Mouse (Mus musculus) CH12.LX (cell line): ENCODE measurements around the gene Fxyd2. TPM values are rescaled to one million over a fixed set of nuclear protein-coding genes. Genes with fewer than 3 reads are reported as not detected.

Experiments
- DNase-seq: peaks from one replicate; pipeline ENCODE4 v3.0.0-alpha.2; 2013; ENCODE audit errors: extremely low read depth
- H3K27ac ChIP-seq: 2 replicates; pipeline ENCODE4 v1.5.1; 2012; ENCODE audit warnings: low read depth, mild to moderate bottlenecking, control low read depth, moderate library complexity; ENCODE audit not compliant: insufficient read depth
- H3K27me3 ChIP-seq: replicated peaks from 2 replicates; pipeline ENCODE3; 2012; ENCODE audit warnings: inconsistent platforms
- H3K36me3 ChIP-seq, 2 experiments: replicated peaks in 1 of 2; 2 replicates each; pipeline versions ENCODE3 to v1.6.1; 2012; ENCODE audit warnings: inconsistent platforms in 1 of 2, low read length in 1 of 2, mild to moderate bottlenecking in 1 of 2, mixed read lengths in 1 of 2, moderate library complexity in 1 of 2; ENCODE audit not compliant: control insufficient read depth in 1 of 2, insufficient read depth in 1 of 2
- H3K4me1 ChIP-seq, 2 experiments: 2 replicates each; pipeline ENCODE4 v1.6.1; 2012; ENCODE audit warnings: inconsistent platforms in 1 of 2, moderate library complexity in 1 of 2; ENCODE audit not compliant: insufficient read depth in 2 of 2, control insufficient read depth in 1 of 2
- H3K4me2 ChIP-seq: 2 replicates; pipeline ENCODE4 v1.6.1; 2012; ENCODE audit warnings: low read depth, mild to moderate bottlenecking, control low read depth; ENCODE audit not compliant: poor library complexity, insufficient read depth, severe bottlenecking
- H3K4me3 ChIP-seq, 3 experiments: fragments of 150-350 bp in 1 of 3; sonication (generic) in 1 of 3; replicated peaks in 1 of 3; 2 replicates each; pipeline versions ENCODE3 to v1.5.1; 2011 to 2012; ENCODE audit warnings: low read depth in 2 of 3, low read length in 2 of 3, mild to moderate bottlenecking in 2 of 3, moderate library complexity in 2 of 3, control low read depth in 1 of 3, improper control_type of control experiment in 1 of 3, inconsistent platforms in 1 of 3, mixed read lengths in 1 of 3; ENCODE audit not compliant: poor library complexity in 1 of 3
- H3K79me2 ChIP-seq: replicated peaks from 2 replicates; pipeline ENCODE4 v1.6.1; 2012; ENCODE audit warnings: mild to moderate bottlenecking, moderate library complexity; ENCODE audit not compliant: control insufficient read depth, poor library complexity, insufficient read depth, severe bottlenecking; ENCODE audit errors: extremely low read depth
- H3K9ac ChIP-seq: 2 replicates; pipeline ENCODE4 v1.6.1; 2012; ENCODE audit warnings: low read depth, mild to moderate bottlenecking, control low read depth, moderate library complexity; ENCODE audit not compliant: insufficient read depth
- H3K9me3 ChIP-seq: replicated peaks from 2 replicates; pipeline ENCODE3; 2012; ENCODE audit warnings: low read length, inconsistent platforms, mixed read lengths
- BHLHE40 ChIP-seq: IDR thresholded peaks from 2 replicates; pipeline ENCODE4 v1.6.1; 2011; ENCODE audit warnings: mild to moderate bottlenecking, low read depth, low read length, improper control_type of control experiment
- CHD1 ChIP-seq: IDR thresholded peaks from 2 replicates; pipeline ENCODE4 v1.6.1; 2012; ENCODE audit warnings: low read depth, low read length, improper control_type of control experiment, inconsistent platforms
- CHD2 ChIP-seq: IDR thresholded peaks from 2 replicates; pipeline ENCODE4 v1.6.1; 2011; ENCODE audit warnings: low read length, improper control_type of control experiment
- ETS1 ChIP-seq: conservative IDR thresholded peaks from 2 replicates; pipeline ENCODE4 v1.6.1; 2012; ENCODE audit warnings: low read depth, mild to moderate bottlenecking, inconsistent platforms, low read length, improper control_type of control experiment, moderate library complexity
- GABPA ChIP-seq: IDR thresholded peaks from 2 replicates; pipeline ENCODE4 v1.6.1; 2012; ENCODE audit warnings: low read depth, low read length, improper control_type of control experiment, inconsistent platforms; ENCODE audit not compliant: insufficient replicate concordance
- IRF4 ChIP-seq: IDR thresholded peaks from 2 replicates; pipeline ENCODE4 v1.6.1; 2014; ENCODE audit warnings: low read depth, mild to moderate bottlenecking, inconsistent platforms, low read length, improper control_type of control experiment
- JUND ChIP-seq: conservative IDR thresholded peaks from 2 replicates; pipeline ENCODE4 v1.6.1; 2011; ENCODE audit warnings: low read depth, low read length, improper control_type of control experiment
- KAT2A ChIP-seq: IDR thresholded peaks from 2 replicates; pipeline ENCODE4 v1.6.1; 2012; ENCODE audit warnings: low read length, improper control_type of control experiment, inconsistent platforms; ENCODE audit not compliant: insufficient replicate concordance
- MAFK ChIP-seq: IDR thresholded peaks from 2 replicates; pipeline ENCODE4 v1.6.1; 2011; ENCODE audit warnings: low read length, improper control_type of control experiment; ENCODE audit not compliant: insufficient replicate concordance
- MEF2A ChIP-seq: IDR thresholded peaks from 2 replicates; pipeline ENCODE4 v1.6.1; 2014; ENCODE audit warnings: low read depth, mild to moderate bottlenecking, inconsistent platforms, low read length, improper control_type of control experiment, borderline replicate concordance
- MXI1 ChIP-seq: IDR thresholded peaks from 2 replicates; pipeline ENCODE4 v1.6.1; 2011; ENCODE audit warnings: mild to moderate bottlenecking, low read depth, low read length, improper control_type of control experiment
- MYC ChIP-seq: IDR thresholded peaks from 2 replicates; pipeline ENCODE4 v1.6.1; 2011; ENCODE audit warnings: low read depth, mild to moderate bottlenecking, improper control_type of control experiment, low read length
- NELFE ChIP-seq: IDR thresholded peaks from 2 replicates; pipeline ENCODE4 v1.6.1; 2011; ENCODE audit warnings: low read depth, low read length, improper control_type of control experiment
- PAX5 ChIP-seq: IDR thresholded peaks from 2 replicates; pipeline ENCODE4 v1.6.1; 2012; ENCODE audit warnings: low read length, inconsistent platforms, mixed read lengths
- POLR2A ChIP-seq: IDR thresholded peaks from 2 replicates; pipeline ENCODE4 v1.6.1; 2011; ENCODE audit warnings: low read depth, mild to moderate bottlenecking, improper control_type of control experiment, low read length
- RAD21 ChIP-seq: IDR thresholded peaks from 2 replicates; pipeline ENCODE4 v1.6.1; 2011; ENCODE audit warnings: low read depth, mild to moderate bottlenecking, low read length, improper control_type of control experiment, moderate library complexity
- RCOR1 ChIP-seq: conservative IDR thresholded peaks from 2 replicates; pipeline ENCODE4 v1.6.1; 2012; ENCODE audit warnings: low read depth, mild to moderate bottlenecking, inconsistent platforms, low read length, improper control_type of control experiment
- TBP ChIP-seq: conservative IDR thresholded peaks from 2 replicates; pipeline ENCODE4 v1.6.1; 2011; ENCODE audit warnings: low read depth, low read length, improper control_type of control experiment
- USF1 ChIP-seq: IDR thresholded peaks from 2 replicates; pipeline ENCODE4 v1.6.1; 2014; ENCODE audit warnings: low read depth, mild to moderate bottlenecking, inconsistent platforms, low read length, improper control_type of control experiment
- ZC3H11A ChIP-seq: IDR thresholded peaks from 2 replicates; pipeline ENCODE4 v1.6.1; 2012; ENCODE audit warnings: low read depth, mild to moderate bottlenecking, inconsistent platforms, low read length, improper control_type of control experiment
- ZKSCAN1 ChIP-seq: IDR thresholded peaks from 2 replicates; pipeline ENCODE4 v1.6.1; 2012; ENCODE audit warnings: low read depth, inconsistent platforms, low read length, improper control_type of control experiment, borderline replicate concordance
- ZMIZ1 ChIP-seq: IDR thresholded peaks from 2 replicates; pipeline ENCODE4 v1.6.1; 2012; ENCODE audit warnings: low read depth, mild to moderate bottlenecking, inconsistent platforms, low read length, improper control_type of control experiment
- dilution Hi-C: fragments of 300-500 bp; cut with MboI; formaldehyde crosslinking; loops from 2 replicates; pipeline ENCODE4 v1.14.3; 2020; ENCODE audit warnings: low sequenced_read_pairs; ENCODE audit not compliant: extremely low pct_unique_long_range_greater_than_20kb, extremely low pct_ligation_motif_present
- in situ Hi-C: fragments of 300-500 bp; cut with MboI; formaldehyde crosslinking; loops from 3 replicates; pipeline ENCODE4 v1.14.3; 2019; ENCODE audit warnings: low sequenced_read_pairs, low pct_ligation_motif_present, low pct_unique_long_range_greater_than_20kb, mixed read lengths
- polyA plus RNA-seq: library from polyadenylated mRNA; unstranded; fragments of >175 nt; gene quantifications from 2 replicates; pipeline ENCODE4 v1.2.1, GENCODE M21; 2012; ENCODE audit warnings: low read depth; ENCODE audit not compliant: insufficient read length
- total RNA-seq, 2 experiments: library from RNA; depleted of rRNA; stranded (reverse); fragments of 300-350 nt in 1 of 2; fragments of >200 nt in 1 of 2; gene quantifications; 2 replicates each; pipeline ENCODE4 v1.2.3; 2012 to 2014

Gene Fxyd2
- total and polyA plus RNA-seq, 3 experiments = not detected

DNA sequence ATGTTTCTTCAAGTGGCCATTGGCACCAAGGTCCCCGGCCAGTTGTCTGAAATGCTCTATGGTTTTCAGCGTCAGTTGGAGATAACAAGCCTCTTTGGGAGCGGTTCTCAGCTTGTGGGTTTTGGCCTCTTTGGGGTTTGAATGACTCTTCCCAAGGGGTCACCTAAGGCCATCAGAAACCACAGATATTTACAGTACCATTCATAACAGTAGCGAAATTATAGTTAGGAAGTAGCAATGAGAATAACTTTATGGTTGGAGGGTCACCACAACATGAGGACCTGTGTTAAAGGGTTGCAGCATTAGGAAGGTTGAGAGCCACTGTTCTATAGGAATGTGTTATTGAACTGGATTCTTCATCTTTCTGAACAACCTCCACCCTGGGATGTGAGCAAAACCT lies 51.9 kb downstream of the Fxyd2 start:
- no peak overlapping the region for H3K27ac ChIP-seq
- no peaks in the 10 kb centered on the region for H3K27me3 ChIP-seq
- no peaks in the 10 kb centered on the region for H3K9me3 ChIP-seq
- H3K4me2 ChIP-seq = no peak overlapping the region
- TF ChIP-seq IRF4 = peak; percentile 42; the same call in 1 of the 2 replicates
- TF ChIP-seq JUND = 0 out of 2 replicates have a peak, but pooled peaks have one; percentile 21
- TF ChIP-seq ZMIZ1 = no peak
- peak; percentile 55 for TF ChIP-seq BHLHE40
- TF ChIP-seq MAFK = peak; percentile 80
- TF ChIP-seq RCOR1 = 0 out of 2 replicates have a peak, but pooled peaks have one; percentile 55
- no peak for TF ChIP-seq RAD21
- H3K4me3 ChIP-seq = no peak overlapping the region
- H3K4me1 ChIP-seq = peaks cover 3 to 43% of the 10 kb centered on the region in 2 experiments; a peak in 3 of 4 replicates
- H3K79me2 ChIP-seq = no peaks in the 10 kb centered on the region
- no peak for DNase-seq
- H3K9ac ChIP-seq = no peak overlapping the region
- dilution Hi-C loops (no loop called here), in situ Hi-C loops (loop anchor here (5.0 kb wide), 1 partner anchor 36 kb away; no protein-coding TSS in a partner anchor)
- H3K36me3 ChIP-seq = no peaks in the 10 kb centered on the region

DNA sequence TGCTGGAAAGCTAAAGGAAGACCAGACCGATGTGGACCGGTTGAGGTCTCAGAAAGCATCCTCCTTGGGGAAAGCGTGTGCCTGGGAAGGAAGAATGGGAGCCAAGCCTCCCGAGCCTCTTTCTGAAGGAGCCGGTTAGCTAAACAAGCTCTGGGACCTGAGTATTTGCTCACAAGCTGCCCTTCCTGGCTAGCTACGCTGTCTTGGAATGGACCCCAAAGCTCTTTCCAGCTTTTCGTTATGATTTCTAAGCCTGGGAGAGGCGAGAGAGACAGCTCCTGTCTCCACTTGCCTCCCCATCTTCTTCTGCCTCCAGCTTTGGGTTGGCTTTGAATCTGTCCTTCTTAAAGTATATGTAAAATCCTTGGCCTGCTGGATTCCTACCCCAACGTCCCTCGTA lies 54.6 kb downstream of the Fxyd2 start:
- TF ChIP-seq POLR2A = no peak
- TF ChIP-seq USF1 = no peak
- no peak for TF ChIP-seq ZKSCAN1
- TF ChIP-seq RAD21 = no peak
- TF ChIP-seq MYC = no peak
- TF ChIP-seq PAX5 = no peak
- TF ChIP-seq CHD1 = no peak
- TF ChIP-seq MAFK = no peak
- no peak for TF ChIP-seq MEF2A
- no peak for TF ChIP-seq KAT2A
- no peak for TF ChIP-seq IRF4
- no peak for TF ChIP-seq GABPA
- no peak for TF ChIP-seq NELFE
- TF ChIP-seq TBP = no peak
- no peak for TF ChIP-seq ZC3H11A
- no peak for TF ChIP-seq MXI1
- no peak for TF ChIP-seq BHLHE40
- no peak for TF ChIP-seq CHD2
- no peak for TF ChIP-seq ETS1
- H3K27me3 ChIP-seq = no peaks in the 10 kb centered on the region
- no peak for DNase-seq
- H3K27ac ChIP-seq = no peak overlapping the region
- peaks cover 10 to 51% of the 10 kb centered on the region in 2 experiments for H3K4me1 ChIP-seq
- H3K4me3 ChIP-seq = no peak overlapping the region
- no peak overlapping the region for H3K9ac ChIP-seq
- no peaks in the 10 kb centered on the region for H3K9me3 ChIP-seq
- no peak overlapping the region for H3K4me2 ChIP-seq
- no peaks in the 10 kb centered on the region for H3K36me3 ChIP-seq
- in situ Hi-C loops (loop anchor here (5.0 kb wide), 1 partner anchor 33 kb away; no protein-coding TSS in a partner anchor), dilution Hi-C loops (no loop called here)
- H3K79me2 ChIP-seq = no peaks in the 10 kb centered on the region
